Mouse (Mus musculus) lung, postnatal 36 days (tissue): Measurements from ENCODE around the gene Pnpla8.
"Not testable (repeated sequence)": the region's sequence is repeated elsewhere in the genome, so short reads cannot be mapped to it uniquely, and the experiment has no call there.

ENCODE experiments used
- DNase-seq: peaks from one replicate; pipeline ENCODE4 v3.0.0; 2022; ENCODE audit warnings: mixed read lengths

The Pnpla8 gene

GRCm38 (mm10) chr12:44274125-44274835 is 53.1 kb downstream of the Pnpla8 start:
- DNase-seq = no peak

GRCm38 (mm10) chr12:44280147-44280546 is 59.0 kb downstream of the Pnpla8 start:
- DNase-seq = not testable (repeated sequence)

- DNase-seq = no peak
These were observed 60.4 kb downstream of the Pnpla8 start for GRCm38 (mm10) chr12:44281534-44281933.

- DNase-seq = peak; percentile 52
These were observed 62.2 kb downstream of the Pnpla8 start for GRCm38 (mm10) chr12:44283378-44283777.

GRCm38 (mm10) chr12:44286992-44287391 is 65.8 kb downstream of the Pnpla8 start:
- no peak for DNase-seq

GRCm38 (mm10) chr12:44292281-44292680 is 71.1 kb downstream of the Pnpla8 start:
- DNase-seq = peak; percentile 87

GRCm38 (mm10) chr12:44300793-44301192 is 79.6 kb downstream of the Pnpla8 start:
- no peak for DNase-seq

GRCm38 (mm10) chr12:44304012-44304411 is 82.8 kb downstream of the Pnpla8 start:
- DNase-seq = no peak

- DNase-seq = no peak
These were observed 83.7 kb downstream of the Pnpla8 start for GRCm38 (mm10) chr12:44304869-44305268.

- no peak for DNase-seq
These were observed 87.1 kb downstream of the Pnpla8 start for GRCm38 (mm10) chr12:44308221-44308620.

GRCm38 (mm10) chr12:44315212-44315611 is 94.0 kb downstream of the Pnpla8 start:
- no peak for DNase-seq

- DNase-seq = no peak
These were observed 103.9 kb downstream of the Pnpla8 start for GRCm38 (mm10) chr12:44325091-44325490.

GRCm38 (mm10) chr12:44327452-44327851 is 106.3 kb downstream of the Pnpla8 start:
- DNase-seq = no peak

- DNase-seq = peak; percentile 12
These were observed 107.5 kb downstream of the Pnpla8 start, which contains the start of gene Nrcam for GRCm38 (mm10) chr12:44328381-44329315. Nrcam (plus strand) TSS chr12:44328885.

GRCm38 (mm10) chr12:44329316-44330215 is 108.4 kb downstream of the Pnpla8 start:
- DNase-seq = no peak

- DNase-seq = no peak
These were observed 109.1 kb downstream of the Pnpla8 start for GRCm38 (mm10) chr12:44330216-44330719.

GRCm38 (mm10) chr12:44337136-44337640 is 116.0 kb downstream of the Pnpla8 start:
- DNase-seq = no peak

- no peak for DNase-seq
These were observed 117.0 kb downstream of the Pnpla8 start for GRCm38 (mm10) chr12:44338195-44338622.

- no peak for DNase-seq
These were observed 122.9 kb downstream of the Pnpla8 start for GRCm38 (mm10) chr12:44344075-44344474.

GRCm38 (mm10) chr12:44345251-44345650 is 124.1 kb downstream of the Pnpla8 start:
- DNase-seq = no peak

GRCm38 (mm10) chr12:44346143-44346542 is 125.0 kb downstream of the Pnpla8 start:
- no peak for DNase-seq

- DNase-seq = no peak
These were observed 133.9 kb downstream of the Pnpla8 start for GRCm38 (mm10) chr12:44355116-44355515.
